Mouse (Mus musculus): ENCODE results near the gene Nelfe.

Gene Nelfe

DNA sequence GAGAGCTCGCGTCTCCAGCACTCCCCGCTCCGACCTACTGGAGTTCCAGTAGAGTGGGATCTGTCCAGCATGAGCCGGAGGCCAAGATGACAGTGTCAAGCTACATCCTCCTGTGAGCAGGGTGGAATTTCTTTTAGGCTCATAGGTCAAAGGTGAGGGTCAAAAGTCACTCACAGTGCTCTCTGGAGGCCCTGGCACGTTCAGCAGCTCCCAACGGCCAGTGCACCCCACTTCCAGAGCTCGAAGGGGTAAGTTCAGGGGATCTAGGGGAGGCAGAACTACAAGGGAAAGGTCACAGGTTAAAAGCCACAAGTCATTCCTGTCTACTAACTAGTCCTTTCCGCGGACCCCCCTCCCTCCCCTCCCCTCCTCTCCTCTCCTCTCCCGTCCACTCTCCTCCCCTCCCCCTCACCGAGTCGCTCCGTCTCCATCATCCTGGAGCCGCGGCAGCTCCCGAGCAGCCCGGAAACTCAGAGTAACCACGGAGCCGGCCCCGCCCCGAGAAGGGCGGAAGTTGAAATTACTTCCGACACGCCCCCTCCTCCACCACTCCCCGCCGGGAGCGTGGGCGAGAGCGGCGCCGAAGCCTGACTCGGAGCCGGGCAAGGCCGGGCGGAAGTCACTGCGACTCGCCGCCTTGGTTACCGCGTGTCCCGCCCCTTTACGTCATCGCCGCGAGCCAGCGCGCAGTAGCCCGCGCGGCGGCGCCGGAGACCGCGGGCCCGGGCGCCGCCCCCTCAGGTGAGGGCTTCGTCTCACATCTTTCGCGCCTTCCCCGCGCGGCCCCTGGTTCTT, at the start of gene Nelfe, which contains the start of gene Skiv2l:
Gene Nelfe, plus strand, starts transcription at position 670 of the 795 bp plus-strand sequence.
Gene Skiv2l, minus strand, starts transcription at position 489 of the 795 bp plus-strand sequence.
- under 1% methylated on average over 63 of the region's 65 CpGs for WGBS

DNA sequence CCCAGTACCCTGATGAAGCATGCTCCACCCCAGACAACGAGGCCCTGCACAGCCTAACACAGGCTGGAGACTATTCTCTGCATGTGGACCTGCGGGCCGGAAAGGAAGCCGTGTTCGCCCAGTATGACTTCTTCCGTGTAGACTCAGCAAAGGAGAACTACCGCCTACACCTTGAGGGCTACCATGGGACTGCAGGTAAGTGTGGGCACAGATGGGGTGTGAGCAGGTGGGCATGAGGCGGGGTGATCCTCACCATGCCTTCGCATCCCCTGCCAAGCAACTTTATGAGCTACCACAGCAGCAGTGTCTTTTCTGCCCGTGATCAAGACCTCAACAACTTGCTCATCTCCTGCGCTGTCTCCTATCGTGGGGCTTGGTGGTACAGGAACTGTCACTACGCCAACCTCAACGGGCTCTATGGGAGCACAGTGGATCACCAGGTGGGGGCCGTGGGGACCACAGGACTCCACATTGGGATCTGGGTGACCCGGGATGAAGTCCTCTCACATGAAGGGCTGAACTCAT, 49.3 kb upstream of the Nelfe start:
- WGBS: 93% methylated on average over 16 of the region's 16 CpGs

DNA sequence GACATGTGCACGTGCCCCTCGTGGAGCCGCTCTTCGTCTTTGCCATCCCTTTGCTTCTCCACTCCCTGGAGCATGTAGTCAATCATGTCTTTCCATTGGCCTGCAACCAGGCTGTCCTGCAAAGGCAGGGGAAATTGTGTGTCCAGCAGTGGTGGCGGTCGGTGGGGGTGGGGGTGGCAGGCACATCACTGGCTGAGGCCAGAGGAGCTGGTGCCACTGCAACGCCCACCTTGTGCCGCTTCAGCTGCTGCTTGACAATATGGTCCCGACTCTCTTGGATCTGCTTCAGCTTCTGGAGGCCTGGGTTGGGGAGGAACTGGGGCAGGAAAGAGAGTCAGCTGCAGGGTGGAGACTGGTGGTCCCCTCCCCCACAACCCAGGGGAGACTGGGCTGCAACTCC, 47.4 kb upstream of the Nelfe start:
- WGBS: 89% methylated on average over 9 of the region's 9 CpGs

DNA sequence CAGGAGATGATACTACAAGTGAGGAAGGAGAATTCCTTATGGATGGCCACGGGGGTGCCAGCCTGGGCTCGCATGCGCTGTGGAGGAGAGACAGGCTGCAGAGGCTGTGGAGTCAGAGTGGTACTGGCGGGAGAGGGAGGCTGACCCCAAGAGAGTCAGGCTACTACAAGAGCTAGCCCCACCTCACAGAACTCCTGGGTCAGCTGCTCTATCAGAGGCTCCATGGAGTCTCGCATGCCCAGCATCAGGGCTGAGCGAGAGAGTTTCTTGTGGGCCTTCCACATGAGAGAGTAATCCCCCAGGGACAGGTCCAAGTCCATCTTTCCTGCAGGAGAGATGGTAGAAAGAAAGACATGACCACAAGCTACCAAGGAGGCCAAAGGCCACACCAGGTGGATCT, 46.8 kb upstream of the Nelfe start:
- WGBS: 91% methylated on average over 6 of the region's 6 CpGs

DNA sequence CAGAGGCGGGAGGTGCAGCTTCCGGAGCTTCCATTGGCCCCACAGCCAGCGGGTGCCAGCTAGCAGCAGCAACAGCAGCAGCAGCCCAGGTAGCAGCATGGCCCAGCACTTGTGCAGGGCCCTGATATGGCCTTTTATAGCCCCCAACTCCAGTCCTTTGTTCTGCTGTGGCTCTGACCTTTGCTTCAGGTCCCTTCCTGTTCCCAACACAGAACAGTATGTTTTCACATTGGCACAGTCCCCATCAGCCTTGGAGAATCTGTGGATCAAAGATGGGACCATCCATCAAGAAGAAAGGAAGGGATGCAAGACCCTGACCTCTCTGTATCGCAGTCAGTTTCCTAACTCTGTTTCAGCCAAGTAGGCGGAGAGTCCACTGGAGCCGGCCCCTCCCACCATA, 45.9 kb upstream of the Nelfe start, which contains the start of gene Cyp21a1:
Gene Cyp21a1, minus strand, starts transcription at position 261 of the 400 bp plus-strand sequence.
- 86% methylated on average over 4 of the region's 6 CpGs for WGBS

DNA sequence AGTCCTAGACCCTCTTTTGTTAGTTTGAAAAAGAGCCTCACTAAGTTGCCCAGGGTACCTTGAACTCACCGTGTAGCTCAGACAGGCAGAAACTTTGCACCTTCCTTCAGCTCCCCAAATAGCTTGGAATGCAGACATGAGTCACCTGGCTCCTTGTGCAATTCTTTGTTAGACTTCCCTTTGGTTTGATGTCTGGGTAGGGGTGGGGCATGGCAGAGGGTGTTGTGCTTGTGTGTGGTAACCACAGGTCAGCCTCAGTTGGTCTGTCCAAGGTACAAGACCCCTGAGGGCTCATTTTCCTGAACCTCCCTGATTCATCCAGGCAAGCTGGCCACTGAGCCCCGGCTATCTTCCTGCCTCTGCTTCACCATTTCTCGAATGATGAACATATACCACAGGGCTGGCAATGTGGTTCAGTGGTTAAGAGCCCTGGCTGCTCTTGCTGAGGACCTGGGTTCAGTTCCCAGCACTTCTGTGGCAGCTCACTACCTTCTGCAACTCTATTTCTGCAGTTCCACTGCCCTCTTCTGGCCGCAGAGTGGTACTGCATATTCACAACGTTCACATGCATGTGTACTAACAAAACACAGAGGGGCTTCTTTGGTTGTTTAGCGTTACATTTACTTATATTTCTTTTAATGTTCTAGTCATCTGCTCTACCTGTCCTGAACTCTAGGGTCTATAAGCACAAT, 45.2 kb upstream of the Nelfe start:
- 75% methylated on average over 6 of the region's 6 CpGs for WGBS

DNA sequence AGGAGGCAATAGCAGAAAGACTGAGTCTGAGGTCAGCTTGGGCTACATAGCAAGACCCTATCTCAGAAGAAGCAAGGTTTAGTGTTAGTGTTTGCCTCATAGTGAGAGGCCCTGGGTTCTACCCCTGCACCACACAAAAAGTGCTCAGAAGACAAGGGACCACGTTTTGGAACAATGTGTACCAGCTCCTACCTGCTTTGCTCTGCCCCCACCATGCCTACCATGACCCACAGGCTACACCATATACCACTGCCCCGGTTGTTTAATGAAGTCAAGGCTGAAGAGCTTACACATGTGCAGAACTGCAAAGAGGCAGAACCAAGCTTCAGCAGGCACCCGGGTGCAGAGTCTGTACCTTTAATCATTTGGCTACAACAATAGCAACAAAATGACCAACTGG, 43.0 kb upstream of the Nelfe start:
- 76% methylated on average over 3 of the region's 3 CpGs for WGBS

DNA sequence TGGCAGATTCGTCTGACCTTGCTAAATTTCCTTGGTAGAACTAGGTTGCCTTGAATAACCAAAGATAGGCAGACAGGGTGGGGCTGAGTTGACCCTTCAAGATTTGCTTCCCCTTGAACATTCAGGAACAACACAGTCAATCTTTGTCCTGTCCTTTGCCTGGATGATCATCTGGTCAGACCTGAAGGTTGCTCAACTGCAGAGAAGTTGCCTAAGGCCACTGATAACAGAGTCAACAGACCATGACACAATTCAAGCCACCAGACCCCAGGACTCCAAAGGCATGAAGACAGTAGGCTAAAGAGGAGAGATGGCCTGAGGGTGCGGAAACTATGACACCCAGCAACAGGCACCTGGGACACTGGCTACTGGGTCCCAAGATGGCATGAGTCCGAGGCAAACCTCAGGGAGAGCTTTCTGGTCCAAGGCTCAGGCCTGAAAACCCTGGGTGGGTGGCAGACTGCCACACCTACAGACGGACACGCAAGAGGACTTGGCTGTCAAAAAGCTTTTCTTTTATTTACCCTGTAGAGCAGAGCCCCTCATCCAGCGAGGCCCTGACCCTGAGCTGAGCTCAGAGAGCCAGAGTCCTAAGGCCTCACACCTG, 41.5 kb upstream of the Nelfe start:
- 86% methylated on average over 6 of the region's 6 CpGs for WGBS

DNA sequence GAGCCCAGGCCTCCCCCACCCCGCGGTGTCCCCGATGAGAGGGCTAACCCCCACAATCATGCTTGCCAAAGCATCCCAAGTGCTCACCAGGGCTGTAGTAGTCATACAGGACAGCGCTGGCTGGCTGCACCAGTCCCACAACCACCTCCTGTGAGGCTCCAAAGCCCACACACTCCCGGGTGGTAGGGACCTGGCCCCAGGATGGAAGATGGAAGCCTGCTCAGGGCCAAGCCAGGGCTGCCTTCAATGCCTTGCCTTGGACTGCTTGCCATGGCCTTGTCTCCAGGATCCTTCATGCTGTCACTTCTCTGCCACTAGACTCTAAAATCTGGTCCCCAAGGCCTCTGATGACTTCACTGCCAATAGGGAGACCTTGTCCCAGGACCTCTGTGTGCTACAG, 39.8 kb upstream of the Nelfe start:
- WGBS: 88% methylated on average over 5 of the region's 5 CpGs

DNA sequence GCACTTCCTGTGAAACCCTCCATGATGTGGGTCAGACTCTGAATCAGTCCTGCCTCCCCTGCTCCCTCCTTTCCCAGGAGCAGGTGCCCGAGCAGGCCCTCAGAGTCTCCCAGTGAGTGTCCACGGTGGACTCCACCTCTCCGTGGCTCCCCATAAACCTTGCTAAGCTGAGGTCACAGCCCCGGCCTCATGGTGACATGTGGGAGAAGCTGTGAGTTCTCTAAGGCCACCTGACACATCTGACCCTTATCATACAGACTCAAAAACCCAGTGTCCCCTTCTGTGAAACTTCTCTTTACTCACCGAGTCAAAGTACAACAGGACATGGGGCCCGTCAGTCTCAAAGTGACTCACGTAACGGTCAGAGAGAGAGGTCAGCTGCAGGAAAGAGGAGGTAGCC, 39.4 kb upstream of the Nelfe start:
- WGBS: 90% methylated on average over 8 of the region's 8 CpGs

DNA sequence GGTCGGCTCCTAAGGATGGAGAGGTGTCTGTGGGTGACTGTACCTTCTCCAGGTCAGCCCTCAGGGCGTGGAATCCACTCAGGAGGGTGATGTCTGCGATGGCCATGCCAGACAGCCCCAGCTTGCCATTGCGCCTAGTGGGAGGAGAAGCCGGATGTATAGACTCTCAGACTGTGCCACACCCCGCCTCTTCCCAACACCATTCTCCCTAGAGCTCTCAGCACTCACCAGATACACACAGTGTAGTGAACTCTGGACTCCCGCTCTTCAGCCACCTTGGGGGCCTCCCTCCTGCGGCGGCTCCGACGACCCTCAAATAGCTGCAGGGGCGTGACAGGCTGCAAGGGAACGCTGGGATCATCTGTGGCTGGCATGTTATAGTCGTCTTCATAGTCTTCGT, 38.9 kb upstream of the Nelfe start:
- WGBS: 83% methylated on average over 15 of the region's 15 CpGs

DNA sequence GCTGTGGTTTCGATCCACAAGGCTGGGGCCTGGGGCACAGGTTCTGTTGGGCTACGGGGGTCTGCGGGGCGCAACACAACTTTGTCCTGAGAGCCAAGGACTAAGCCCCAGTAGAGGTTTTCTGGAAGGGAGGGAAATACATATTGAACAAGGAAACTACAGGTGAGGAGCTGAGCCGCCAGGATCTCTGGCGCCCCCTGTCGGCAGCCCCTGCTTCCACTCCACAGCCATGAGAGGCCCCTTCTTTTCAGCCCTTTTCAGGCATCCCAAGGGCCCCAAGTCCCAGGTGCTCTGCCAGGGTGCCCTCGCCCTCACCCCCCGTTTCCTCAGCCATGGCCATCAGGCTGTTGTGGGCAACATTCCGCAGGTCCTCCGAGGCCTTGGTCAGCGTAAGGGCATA, 36.4 kb upstream of the Nelfe start:
- WGBS: 65% methylated on average over 12 of the region's 12 CpGs

DNA sequence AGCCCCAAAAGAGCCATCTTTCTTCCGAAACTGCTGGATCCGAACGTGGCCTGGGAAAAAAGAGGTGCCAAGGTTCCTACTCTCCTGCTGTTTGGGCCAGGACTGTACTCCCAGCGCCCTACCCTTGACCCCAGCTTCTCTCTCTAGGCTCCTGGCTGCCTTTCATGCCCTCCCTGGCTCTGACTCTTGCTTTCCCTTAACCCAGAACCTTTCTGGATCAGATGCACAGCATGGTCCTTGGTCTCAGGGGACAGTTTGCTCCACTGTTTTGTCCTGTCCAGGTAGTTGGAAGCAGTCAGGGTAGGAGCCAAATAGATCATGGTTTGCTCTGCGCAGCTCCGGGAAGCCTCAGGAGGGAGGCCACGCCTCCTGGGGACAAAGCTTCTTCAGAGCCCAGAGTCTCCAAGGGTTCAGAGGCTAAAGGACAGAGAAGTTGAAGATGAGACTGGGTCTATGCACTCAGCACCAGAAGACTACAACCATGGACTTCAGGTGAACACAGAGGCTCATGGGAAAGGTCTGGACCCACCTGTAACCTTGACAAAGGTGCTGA, 35.3 kb upstream of the Nelfe start:
- WGBS: 87% methylated on average over 7 of the region's 7 CpGs

DNA sequence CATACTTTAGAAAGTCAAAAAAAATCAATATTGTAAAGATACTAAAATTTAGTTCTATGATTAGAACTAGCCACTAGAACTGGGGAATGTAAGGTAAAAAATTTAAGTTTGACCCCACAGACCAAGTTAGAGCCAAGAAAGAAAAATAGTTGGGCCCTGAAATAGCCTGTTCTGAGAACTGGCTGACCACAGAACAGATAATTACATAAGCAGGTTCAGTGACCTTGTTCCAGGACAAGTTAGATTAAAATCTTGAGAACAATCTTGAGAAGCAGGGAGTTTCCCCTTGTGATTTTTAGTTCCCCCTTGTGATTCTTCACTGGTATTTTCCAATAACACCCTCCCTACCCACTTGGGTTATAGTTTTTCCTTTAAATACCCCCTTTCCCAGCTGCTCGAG, 19.4 kb upstream of the Nelfe start:
- WGBS: 97% methylated on average over 1 of the region's 1 CpGs

DNA sequence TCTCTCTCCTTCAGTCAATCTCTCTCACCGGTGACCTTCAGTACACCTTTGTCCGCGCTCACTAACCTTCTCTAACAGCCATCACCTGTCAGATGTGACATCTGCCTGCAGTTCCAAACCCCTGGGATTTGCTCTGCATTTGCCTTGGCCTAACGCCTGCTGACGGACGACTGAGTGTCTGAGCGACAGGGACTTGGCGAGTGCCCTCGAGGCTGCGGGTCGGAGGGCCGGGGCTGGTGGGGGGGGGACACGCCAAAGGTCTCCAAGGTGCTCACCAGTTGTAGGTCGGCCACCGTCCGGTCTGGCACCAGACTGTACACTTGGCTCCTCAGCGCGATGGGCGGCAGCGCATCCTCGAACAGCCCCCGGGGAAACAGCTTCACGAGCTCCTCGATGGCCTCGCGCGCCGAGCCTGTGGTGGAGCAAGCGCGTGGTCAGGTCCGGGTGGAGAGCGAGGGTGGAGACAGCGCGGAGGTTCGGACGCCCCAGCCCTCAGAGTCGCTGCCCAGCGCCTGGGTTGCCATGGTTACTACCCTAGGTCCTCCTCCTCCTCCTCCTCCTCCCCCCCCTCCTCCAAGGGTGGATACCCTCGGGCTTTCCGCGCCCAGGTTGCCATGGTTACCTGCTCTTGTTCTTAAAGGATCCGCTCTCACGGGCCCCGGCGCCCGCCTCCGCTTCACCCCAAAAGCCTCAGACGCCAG, 13.9 kb upstream of the Nelfe start:
- 3% methylated on average over 48 of the region's 48 CpGs for WGBS

DNA sequence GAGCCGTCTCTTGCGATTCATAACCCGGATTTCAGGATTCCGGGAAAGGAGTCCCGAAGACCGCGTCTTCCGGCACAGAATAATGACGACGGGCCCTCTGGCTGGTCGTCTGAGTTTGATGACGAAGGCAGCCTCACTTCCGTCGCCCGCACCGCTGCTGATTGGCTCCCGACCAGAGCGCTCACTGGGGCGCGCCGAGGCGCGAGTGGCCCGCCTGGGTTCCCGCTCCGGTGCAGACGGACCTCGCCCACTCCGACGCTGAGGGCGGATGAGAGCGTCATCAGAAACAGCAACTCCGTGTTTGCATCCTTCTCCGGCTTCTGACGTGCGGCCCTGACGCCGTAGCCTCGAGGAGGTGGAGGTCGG, 13.4 kb upstream of the Nelfe start, which contains the start of the genes Stk19 and Dxo:
Gene Stk19, minus strand, starts transcription at position 90 of the 366 bp plus-strand sequence.
Gene Dxo, plus strand, starts transcription at position 164 of the 366 bp plus-strand sequence.
- under 1% methylated on average over 40 of the region's 40 CpGs for WGBS

DNA sequence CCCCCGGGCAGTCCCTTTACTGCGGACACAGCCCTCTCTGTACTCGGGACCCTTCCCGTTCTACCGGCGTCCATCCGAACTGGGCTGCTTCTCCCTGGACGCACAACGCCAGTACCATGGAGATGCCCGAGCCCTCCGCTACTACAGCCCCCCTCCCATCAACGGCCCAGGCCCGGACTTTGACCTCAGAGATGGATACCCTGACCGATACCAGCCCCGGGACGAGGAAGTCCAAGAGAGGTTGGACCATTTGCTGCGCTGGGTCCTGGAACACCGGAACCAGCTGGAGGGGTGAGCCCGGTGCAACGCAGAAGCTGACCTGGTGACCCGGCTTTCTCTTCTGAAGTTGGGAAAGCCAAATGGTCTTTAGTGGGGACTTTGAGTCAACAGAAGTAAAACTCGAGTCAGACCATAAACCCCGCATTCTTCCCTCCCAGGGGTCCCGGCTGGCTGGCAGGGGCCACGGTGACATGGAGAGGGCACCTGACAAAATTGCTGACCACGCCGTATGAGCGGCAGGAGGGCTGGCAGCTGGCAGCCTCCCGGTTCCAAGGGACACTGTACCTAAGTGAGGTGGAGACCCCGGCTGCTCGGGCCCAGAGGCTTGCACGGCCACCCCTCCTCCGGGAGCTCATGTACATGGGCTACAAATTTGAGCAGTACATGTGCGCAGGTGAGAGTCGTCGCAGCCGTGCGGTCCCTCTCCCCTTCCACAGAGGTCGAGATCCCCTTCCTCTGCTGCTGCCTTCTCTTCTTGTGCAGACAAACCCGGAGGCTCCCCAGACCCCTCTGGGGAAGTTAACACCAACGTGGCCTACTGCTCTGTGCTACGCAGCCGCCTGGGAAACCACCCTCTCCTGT, 12.5 kb upstream of the Nelfe start:
- WGBS: 35% methylated on average over 43 of the region's 43 CpGs

DNA sequence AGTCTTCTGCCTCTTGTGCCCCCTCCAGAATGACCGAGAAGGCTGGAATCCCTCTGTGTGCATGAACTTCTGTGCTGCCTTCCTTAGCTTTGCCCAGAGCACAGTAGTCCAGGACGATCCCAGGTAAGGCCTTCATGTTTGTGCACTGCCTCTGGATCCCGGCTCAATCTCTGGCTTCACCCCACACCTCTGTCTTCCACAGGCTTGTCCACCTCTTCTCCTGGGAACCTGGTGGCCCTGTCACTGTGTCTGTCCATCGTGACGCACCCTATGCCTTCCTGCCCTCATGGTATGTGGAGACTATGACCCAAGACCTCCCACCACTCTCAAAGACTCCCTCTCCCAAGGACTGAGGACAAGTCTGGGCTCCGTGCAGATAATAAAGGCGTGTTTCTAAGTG, 11.4 kb upstream of the Nelfe start:
- 85% methylated on average over 7 of the region's 7 CpGs for WGBS

DNA sequence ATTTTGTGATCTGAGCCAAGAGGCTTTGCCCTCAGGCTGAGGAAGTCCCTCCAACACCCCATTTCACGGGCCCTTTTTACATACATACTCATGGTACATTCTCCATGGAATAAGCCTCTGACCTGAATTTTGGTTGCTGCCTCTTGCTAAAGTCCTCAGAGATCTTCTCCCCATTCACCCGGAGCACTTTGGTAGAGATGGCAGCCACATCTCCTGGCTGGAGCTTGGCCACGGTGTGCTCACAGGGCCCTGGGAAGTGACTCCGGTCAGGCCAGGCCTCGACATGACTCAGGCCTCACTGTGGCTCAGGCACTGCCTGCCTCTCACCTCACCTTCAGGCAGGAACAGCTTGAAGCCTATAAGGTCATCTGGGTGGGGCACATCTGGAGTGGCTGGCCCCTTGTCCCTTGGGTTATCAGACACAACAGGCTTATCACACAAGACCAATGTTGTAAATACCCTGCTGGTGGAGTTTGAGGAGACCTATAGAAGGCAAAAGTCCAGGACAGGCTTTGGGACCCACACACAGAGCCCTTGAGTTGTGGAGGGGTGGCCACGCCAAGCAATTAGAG, 9.4 kb upstream of the Nelfe start:
- 86% methylated on average over 6 of the region's 6 CpGs for WGBS

DNA sequence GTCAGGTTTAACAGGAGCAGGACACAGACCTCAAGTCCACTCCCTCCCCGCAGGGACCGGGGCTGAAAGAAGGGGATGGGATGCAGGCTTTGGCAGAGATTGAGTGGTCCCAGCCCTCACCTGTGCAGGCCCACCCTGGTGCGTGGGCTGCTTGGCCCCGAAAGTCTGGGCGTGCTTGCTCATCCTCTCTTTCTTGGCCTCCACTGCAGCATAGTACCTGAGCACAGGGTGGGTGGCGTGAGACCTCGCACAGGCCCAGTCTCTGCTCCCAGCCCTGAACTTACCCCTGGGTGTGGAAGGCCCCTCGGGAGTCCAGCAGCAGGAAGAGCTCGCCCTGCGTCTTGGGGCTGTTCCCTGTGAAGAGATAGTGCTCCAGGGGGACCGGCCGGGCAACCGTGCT, 5.3 kb upstream of the Nelfe start:
- 95% methylated on average over 13 of the region's 13 CpGs for whole genome bisulfite sequencing
